Mouse (Mus musculus) kidney, adult 2 months (tissue): ENCODE results near the gene Vps41.

Experiments used
- CTCF ChIP-seq: fragments of 200-500 bp; conservative IDR thresholded peaks from 2 replicates; pipeline ENCODE4 v1.5.1; 2011; ENCODE audit warnings: low read depth, mild to moderate bottlenecking, control low read depth, low read length, moderate library complexity, mixed read lengths; ENCODE audit not compliant: insufficient read depth, insufficient read length
- POLR2A ChIP-seq: fragments of 200-500 bp; IDR thresholded peaks from one replicate; pipeline ENCODE4 v1.6.1; 2011; ENCODE audit warnings: low read depth, low read length, control low read depth

DNA sequence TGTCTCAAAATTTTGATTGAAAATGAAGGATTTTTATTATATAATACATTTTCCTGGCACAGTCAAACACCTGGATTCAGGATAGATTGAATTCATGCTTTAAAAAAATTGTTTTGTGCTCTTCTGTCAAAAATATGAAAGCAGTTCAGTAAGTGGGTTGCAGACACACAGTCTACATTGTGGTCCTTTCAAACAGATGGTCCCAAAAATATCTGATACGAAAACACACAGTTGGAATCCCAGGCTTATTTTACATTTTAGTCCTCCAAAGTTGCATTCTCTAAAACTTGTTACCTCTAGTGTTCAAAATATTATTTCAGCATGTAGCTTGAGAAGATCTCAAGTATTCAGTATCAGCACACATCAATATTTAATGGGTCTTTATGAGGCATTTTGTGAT is 5.4 kb upstream of the Vps41 start:
- TF ChIP-seq CTCF (no peak), POLR2A (no peak)
